Mouse (Mus musculus): ENCODE measurements at regions not wholly inside any gene's neighbourhood (a gene's known extent, or its start where the extent isn't known, plus 50 kb on each side); places are given as distances from the start of the nearest gene placed in this dataset.

DNA sequence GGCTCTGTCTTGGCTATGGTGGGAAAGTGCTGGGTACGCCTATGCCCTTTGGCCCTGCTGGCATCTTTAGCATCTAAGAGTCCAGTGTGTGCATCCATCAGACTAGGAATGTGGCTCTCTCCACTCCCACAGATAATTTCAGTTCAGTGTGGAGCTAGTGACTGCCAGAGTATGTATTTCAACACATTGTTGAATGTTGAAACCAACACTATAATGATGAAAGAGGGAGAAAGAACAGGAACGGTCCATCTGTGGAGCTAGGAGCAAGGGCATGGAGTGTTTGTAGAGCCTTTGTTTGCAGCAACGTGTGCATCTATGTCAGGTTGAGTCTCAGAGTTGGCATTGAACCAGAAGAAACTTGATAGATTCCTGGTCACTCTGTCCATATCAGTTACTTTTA, 54.9 kb upstream of the Commd8 start:
- TF ChIP-seq POLR2A (IDR thresholded peaks at IDR 0.05; ENCODE audit: borderline replicate concordance, control insufficient read depth, low read depth, low read length) (no peak), CTCF (IDR thresholded peaks at IDR 0.05; ENCODE audit: control insufficient read depth, insufficient read depth, low read length) (no peak)
